Mouse (Mus musculus): ENCODE measurements around the gene Stpg3. TPM values are rescaled to one million over a fixed set of nuclear protein-coding genes. Genes with fewer than 3 reads are reported as not detected.
A peak's percentile ranks its signal among the peaks of the same experiment; 100 is the strongest.

Stpg3 gene
- polyA plus RNA-seq, 1 experiment from 2014 or later, result not detected

DNA sequence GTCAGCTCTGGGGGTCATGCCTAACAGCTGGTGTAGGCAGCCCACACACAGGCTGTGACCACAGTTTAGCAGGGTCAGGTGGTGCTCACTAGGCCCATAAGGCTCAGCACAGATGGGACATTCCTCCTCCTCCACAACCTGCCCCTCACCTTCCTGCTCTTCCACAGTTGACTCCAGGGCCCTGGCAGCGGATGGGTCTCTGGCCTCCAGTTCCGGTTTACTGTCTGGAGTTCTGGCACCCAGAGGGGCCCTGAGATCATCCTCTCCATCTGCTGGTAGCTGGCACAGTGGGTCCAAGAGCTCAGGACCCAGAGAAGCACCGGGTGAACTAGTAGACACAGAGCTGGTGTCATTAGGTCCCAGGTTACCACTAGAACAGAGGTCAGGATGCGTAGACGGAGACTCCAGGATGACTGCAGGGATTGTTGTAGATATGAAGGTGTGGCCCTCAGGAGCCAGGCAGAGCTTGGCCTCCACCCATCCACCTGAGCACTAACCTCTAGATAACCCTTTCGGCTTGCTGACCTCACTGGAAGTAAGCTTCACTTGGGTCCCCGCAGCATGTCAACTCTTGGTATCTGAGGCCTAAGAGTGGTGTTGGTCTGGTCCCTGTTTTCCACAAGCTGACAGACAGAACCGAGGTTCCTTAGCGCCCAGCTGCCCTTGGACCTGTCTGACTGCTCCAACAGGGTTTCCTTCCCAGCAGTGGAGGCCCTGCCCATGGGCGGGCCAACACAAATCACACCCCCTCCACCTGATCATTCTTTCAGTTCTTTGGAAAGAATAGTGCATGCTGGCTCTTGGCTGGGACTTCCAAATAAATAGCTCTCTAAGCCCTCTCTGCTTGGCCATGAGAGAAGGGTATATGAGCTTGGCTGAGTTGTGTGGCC lies 32.0 kb upstream of the Stpg3 start, which contains the start of gene AL732309.1:
Gene AL732309.1, minus strand, starts transcription at position 681 of the 890 bp plus-strand sequence.
- 79% methylated on average over 10 of the region's 10 CpGs for WGBS
- H3K4me1 ChIP-seq, result peaks cover 13% of the 10 kb centered on the region; the same call in 1 of the 2 replicates
- 0 out of 2 replicates have a peak, but pooled peaks cover 19% of the 10 kb centered on the region for H3K27me3 ChIP-seq (replicated peaks)
- peaks cover 31% of the 10 kb centered on the region; the same call in 1 of the 2 replicates for H3K36me3 ChIP-seq
- no peak within 1 kb of the TSS; the same call in 1 of the 2 replicates for H3K27ac ChIP-seq
- H3K4me3 ChIP-seq (replicated peaks), result no peak within 1 kb of the TSS
- no peak within 1 kb of the TSS for H3K4me2 ChIP-seq
- ATAC-seq (ENCODE audit: insufficient read depth, low FRiP score, low read depth), result peak; percentile 63
- H3K9ac ChIP-seq, result no peak within 1 kb of the TSS
- no peaks in the 10 kb centered on the region for H3K9me3 ChIP-seq

DNA sequence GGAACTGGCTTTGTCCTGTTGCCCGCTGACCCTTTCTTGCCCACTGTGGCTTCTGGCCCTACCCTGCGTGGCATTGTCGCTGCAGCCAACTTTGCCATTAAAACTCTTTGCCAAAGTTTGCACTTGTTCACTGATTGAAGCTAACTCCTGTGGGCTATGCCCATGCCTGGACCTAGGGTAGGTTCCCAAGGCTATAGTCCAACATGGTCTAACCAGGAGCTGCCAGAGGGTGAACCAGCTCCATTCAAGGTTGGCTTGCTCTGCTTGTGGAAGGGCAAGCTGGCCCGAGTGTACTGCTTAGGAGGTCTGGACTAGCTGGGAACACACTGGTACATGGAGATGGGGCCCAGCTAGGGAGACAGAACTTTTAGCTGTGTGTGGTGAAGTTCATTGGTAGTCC lies 29.7 kb upstream of the Stpg3 start:
- Histone ChIP-seq H3K27ac (no peak overlapping the region), H3K4me1 (peaks cover 25% of the 10 kb centered on the region), H3K36me3 (0 out of 2 replicates have a peak, but pooled peaks cover 12% of the 10 kb centered on the region), H3K9me3 (no peaks in the 10 kb centered on the region), H3K27me3 (replicated peaks) (0 out of 2 replicates have a peak, but pooled peaks cover 20% of the 10 kb centered on the region), H3K4me3 (replicated peaks) (no peak overlapping the region), H3K4me2 (no peak overlapping the region), H3K9ac (no peak overlapping the region)
- WGBS, result 88% methylated on average over 4 of the region's 4 CpGs
- ATAC-seq (ENCODE audit: insufficient read depth, low FRiP score, low read depth), result no peak

DNA sequence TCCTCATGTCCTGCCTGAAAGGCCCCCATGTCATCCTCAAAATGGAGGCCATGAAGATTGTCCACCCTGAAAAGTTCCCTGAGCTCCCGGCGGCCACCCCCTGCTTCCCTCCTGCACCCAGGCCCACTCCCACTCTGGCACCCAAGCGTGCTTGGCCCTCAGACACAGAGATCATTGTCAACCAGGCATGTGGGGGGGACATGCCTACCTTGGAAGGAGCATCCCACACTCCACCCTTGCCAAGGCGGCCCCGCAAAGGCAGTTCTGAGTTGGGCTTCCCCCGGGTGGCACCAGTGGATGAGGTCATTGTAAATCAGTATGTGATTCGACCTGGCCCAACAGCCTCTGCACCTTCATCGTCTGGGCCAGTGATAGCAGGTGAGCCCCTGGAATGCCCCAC lies 28.9 kb upstream of the Stpg3 start:
- H3K27ac ChIP-seq, result no peak overlapping the region
- H3K4me3 ChIP-seq (replicated peaks), result no peak overlapping the region
- 71% methylated on average over 8 of the region's 8 CpGs for WGBS
- 0 out of 2 replicates have a peak, but pooled peaks cover 20% of the 10 kb centered on the region for H3K27me3 ChIP-seq (replicated peaks)
- no peak for ATAC-seq (ENCODE audit: insufficient read depth, low FRiP score, low read depth)
- H3K4me1 ChIP-seq, result peaks cover 25% of the 10 kb centered on the region
- H3K9ac ChIP-seq, result no peak overlapping the region
- H3K9me3 ChIP-seq, result no peaks in the 10 kb centered on the region
- H3K36me3 ChIP-seq, result 0 out of 2 replicates have a peak, but pooled peaks cover 5% of the 10 kb centered on the region
- H3K4me2 ChIP-seq, result no peak overlapping the region

DNA sequence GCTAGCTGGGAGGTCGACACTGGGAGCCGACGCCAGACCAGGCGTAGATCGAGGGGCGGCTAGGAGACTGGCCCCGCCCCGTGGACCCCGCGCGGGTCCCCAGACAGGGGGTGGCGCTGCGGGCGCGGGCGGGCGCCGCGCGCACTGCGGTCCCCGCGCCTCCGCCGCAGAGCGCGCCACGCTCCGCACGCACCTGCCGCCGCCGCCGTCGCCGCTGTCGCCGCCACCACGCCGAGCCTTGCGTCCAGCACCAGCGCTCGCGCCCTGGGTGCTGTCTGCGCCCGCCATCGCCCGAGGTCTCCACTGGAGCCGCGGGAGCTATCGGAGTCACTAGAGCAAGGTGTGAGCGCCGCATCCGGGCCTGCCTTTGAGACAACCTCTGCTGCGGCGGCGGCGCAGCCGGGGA lies 27.7 kb upstream of the Stpg3 start, which contains the start of the genes Rnf208 and Cysrt1:
Gene Rnf208, plus strand, starts transcription at position 155 of the 406 bp plus-strand sequence.
Gene Cysrt1, minus strand, starts transcription at position 352 of the 406 bp plus-strand sequence.
- no peaks in the 10 kb centered on the region for H3K36me3 ChIP-seq
- H3K9me3 ChIP-seq, result no peaks in the 10 kb centered on the region
- H3K4me3 ChIP-seq (replicated peaks), result peak within 1 kb of the TSS; percentile 52
- H3K27ac ChIP-seq, result peak within 1 kb of the TSS; percentile 60
- under 1% methylated on average over 53 of the region's 59 CpGs for WGBS
- 0 out of 2 replicates have a peak, but pooled peaks cover 20% of the 10 kb centered on the region for H3K27me3 ChIP-seq (replicated peaks)
- H3K4me1 ChIP-seq, result peaks cover 25% of the 10 kb centered on the region
- peak within 1 kb of the TSS; percentile 97 for H3K4me2 ChIP-seq
- no peak for ATAC-seq (ENCODE audit: insufficient read depth, low FRiP score, low read depth)
- peak within 1 kb of the TSS; percentile 44 for H3K9ac ChIP-seq

DNA sequence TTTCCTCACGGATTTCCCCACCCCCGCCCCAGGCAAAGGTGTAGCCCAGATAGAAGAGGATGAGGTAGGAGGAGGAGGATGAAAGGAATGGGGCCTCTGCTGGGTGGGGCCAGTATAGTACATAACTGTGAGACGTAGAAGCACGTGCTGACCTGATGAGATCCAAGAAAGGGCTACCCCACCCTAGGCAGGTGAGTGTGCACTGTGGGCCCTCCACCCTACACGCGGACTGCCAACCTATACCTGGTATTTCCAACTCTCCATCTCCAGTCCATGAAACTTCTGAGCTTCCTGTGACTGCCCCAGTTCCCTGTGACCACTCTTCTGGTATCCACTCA lies 27.0 kb upstream of the Stpg3 start:
- no peaks in the 10 kb centered on the region for H3K36me3 ChIP-seq
- H3K9ac ChIP-seq, result no peak overlapping the region
- peak overlapping the region; percentile 60 for H3K27ac ChIP-seq
- no peaks in the 10 kb centered on the region for H3K9me3 ChIP-seq
- H3K27me3 ChIP-seq (replicated peaks), result 0 out of 2 replicates have a peak, but pooled peaks cover 20% of the 10 kb centered on the region
- H3K4me3 ChIP-seq (replicated peaks), result peak overlapping the region; percentile 52
- peaks cover 25% of the 10 kb centered on the region for H3K4me1 ChIP-seq
- no peak for ATAC-seq (ENCODE audit: insufficient read depth, low FRiP score, low read depth)
- WGBS, result 13% methylated on average over 6 of the region's 6 CpGs
- peak overlapping the region; percentile 97 for H3K4me2 ChIP-seq

DNA sequence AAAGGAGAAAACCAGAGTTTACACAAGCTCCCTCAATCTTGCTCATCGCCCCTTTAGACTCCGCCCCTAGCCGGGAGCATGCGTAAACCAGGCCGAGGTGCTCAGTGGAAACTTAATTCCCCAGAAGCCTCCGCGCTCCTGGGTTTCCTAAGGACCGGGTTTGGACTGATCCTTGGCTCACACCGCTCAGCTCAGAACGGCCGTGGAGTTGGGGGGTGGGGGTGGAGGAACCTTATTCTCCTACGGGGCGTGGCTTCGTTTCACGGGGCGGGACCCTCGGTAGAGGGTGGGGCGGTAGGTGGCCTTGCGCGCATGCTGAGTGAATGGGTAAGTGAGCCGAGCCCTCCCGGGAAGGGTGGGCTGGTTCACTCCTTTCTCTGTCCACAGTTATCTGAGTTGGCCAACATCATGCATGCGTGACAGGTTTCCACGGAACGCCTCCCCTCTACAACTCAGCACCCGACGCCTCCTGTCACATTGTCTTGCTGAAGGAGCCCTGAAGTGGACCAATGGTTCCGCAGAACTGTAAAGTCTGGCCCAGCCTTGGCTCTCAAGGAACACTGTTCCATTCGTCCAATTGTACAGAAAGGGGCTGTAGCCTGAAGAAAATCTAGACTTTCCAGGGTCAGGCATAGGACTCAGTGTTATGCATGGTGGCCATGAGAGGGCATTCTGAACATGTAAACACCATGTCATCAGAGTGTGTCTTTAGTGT lies 26.4 kb upstream of the Stpg3 start:
- Histone ChIP-seq H3K9ac (no peak overlapping the region), H3K27me3 (replicated peaks) (0 out of 2 replicates have a peak, but pooled peaks cover 20% of the 10 kb centered on the region), H3K27ac (peak overlapping the region; percentile 60), H3K9me3 (no peaks in the 10 kb centered on the region), H3K36me3 (no peaks in the 10 kb centered on the region), H3K4me1 (peaks cover 25% of the 10 kb centered on the region), H3K4me2 (peak overlapping the region; percentile 97), H3K4me3 (replicated peaks) (peak overlapping the region; percentile 52)
- WGBS, result 2% methylated on average over 29 of the region's 29 CpGs
- peak; percentile 67 for ATAC-seq (ENCODE audit: insufficient read depth, low FRiP score, low read depth)

DNA sequence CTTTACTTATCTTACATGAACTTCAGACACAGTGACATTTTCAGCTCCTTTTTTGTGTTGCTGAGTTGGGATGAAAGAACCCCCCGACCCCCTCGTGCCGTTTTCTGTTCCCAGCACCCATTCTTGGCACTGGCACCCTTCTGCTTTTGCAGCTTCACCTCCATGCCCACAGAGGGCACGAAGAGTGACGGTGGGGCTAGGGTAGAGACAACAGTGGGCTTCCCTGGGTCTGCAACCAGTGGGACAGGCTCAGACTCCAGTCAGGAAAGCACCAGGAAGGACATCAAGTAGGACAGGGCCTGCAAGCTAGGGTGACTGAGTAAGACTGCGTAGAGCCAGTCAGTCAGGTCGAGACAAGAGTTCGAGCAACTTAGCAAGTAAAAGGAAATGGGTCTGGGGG lies 25.9 kb upstream of the Stpg3 start:
- Histone ChIP-seq H3K9ac (no peak overlapping the region), H3K4me3 (replicated peaks) (peak overlapping the region; percentile 52), H3K4me2 (peak overlapping the region; percentile 97), H3K27me3 (replicated peaks) (0 out of 2 replicates have a peak, but pooled peaks cover 20% of the 10 kb centered on the region), H3K4me1 (peaks cover 25% of the 10 kb centered on the region), H3K27ac (peak overlapping the region; percentile 60; the same call in 1 of the 2 replicates), H3K9me3 (no peaks in the 10 kb centered on the region), H3K36me3 (no peaks in the 10 kb centered on the region)
- no peak for ATAC-seq (ENCODE audit: insufficient read depth, low FRiP score, low read depth)
- WGBS, result 47% methylated on average over 8 of the region's 8 CpGs

DNA sequence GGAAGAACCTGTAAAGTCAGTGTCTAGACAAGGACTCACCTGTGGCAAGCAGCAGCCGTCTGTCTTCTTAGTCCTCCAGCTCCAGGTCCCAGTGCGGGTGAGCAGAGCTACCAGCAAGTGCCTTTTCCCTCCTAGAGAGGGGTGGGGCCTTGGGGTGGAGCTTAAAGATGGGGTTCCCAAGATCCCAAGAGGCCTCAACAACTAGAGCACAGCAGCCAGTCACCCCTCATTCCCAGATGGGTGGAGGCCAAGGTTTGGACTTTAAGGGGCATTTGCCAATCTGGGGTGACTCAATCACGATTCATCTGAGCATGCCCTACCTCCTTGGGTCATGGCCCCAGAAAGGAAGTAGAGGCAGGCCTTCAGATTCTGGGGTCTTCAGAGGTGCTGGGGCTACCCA lies 25.3 kb upstream of the Stpg3 start:
- no peak overlapping the region for H3K27ac ChIP-seq
- no peaks in the 10 kb centered on the region for H3K36me3 ChIP-seq
- no peak overlapping the region for H3K4me2 ChIP-seq
- no peak overlapping the region for H3K4me3 ChIP-seq (replicated peaks)
- ATAC-seq (ENCODE audit: insufficient read depth, low FRiP score, low read depth), result no peak
- peaks cover 25% of the 10 kb centered on the region for H3K4me1 ChIP-seq
- no peak overlapping the region for H3K9ac ChIP-seq
- WGBS, result 82% methylated on average over 3 of the region's 3 CpGs
- 0 out of 2 replicates have a peak, but pooled peaks cover 20% of the 10 kb centered on the region for H3K27me3 ChIP-seq (replicated peaks)
- no peaks in the 10 kb centered on the region for H3K9me3 ChIP-seq

DNA sequence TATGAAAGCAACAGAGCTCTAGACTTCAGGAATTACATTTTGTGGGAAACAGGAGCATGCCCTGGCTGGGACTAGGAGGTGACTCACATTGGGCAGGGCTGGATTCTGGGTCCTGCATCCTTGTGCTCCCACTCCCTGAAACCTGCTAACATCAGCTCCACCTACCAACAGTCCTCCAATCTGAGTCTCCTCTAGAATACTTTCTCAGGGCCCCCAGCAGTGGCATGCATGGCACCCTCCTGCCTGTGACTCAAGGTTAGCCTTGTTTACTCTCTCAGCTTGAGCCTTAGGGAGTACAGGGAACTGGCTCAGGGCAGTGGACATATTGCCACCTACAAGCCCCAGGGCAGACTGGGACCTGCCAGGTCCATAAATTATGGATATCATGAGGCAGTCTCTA lies 23.7 kb upstream of the Stpg3 start:
- Histone ChIP-seq H3K4me2 (no peak overlapping the region), H3K9me3 (no peaks in the 10 kb centered on the region), H3K4me3 (replicated peaks) (no peak overlapping the region), H3K36me3 (no peaks in the 10 kb centered on the region), H3K27me3 (replicated peaks) (0 out of 2 replicates have a peak, but pooled peaks cover 17% of the 10 kb centered on the region), H3K27ac (peak overlapping the region; percentile 51), H3K4me1 (peaks cover 25% of the 10 kb centered on the region), H3K9ac (no peak overlapping the region)
- no peak for ATAC-seq (ENCODE audit: insufficient read depth, low FRiP score, low read depth)

DNA sequence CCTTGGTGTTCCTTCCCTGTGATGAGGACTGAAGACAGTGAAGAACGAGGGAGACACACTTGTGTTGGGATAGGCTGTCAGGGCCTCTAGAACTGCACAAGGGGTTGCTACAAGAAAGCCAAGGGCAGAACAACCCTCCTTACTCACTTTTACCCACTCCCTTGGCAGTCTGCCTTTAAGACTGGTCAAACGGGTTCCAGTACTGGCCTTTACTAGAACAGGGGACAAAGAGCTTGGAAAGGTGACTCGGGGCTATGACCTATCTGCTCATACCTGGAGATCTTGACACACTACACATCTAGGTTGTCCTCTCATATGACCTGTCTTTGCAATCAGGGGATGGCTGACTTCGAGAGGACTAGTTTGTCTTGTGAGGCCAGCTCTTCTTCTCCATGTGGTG lies 23.1 kb upstream of the Stpg3 start:
- ATAC-seq (ENCODE audit: insufficient read depth, low FRiP score, low read depth), result no peak
- H3K36me3 ChIP-seq, result no peaks in the 10 kb centered on the region
- peak overlapping the region; percentile 51 for H3K27ac ChIP-seq
- no peak overlapping the region for H3K9ac ChIP-seq
- H3K27me3 ChIP-seq (replicated peaks), result 0 out of 2 replicates have a peak, but pooled peaks cover 11% of the 10 kb centered on the region
- WGBS, result 56% methylated on average over 4 of the region's 4 CpGs
- peaks cover 21% of the 10 kb centered on the region for H3K4me1 ChIP-seq
- no peak overlapping the region for H3K4me2 ChIP-seq
- no peaks in the 10 kb centered on the region for H3K9me3 ChIP-seq
- no peak overlapping the region for H3K4me3 ChIP-seq (replicated peaks)

DNA sequence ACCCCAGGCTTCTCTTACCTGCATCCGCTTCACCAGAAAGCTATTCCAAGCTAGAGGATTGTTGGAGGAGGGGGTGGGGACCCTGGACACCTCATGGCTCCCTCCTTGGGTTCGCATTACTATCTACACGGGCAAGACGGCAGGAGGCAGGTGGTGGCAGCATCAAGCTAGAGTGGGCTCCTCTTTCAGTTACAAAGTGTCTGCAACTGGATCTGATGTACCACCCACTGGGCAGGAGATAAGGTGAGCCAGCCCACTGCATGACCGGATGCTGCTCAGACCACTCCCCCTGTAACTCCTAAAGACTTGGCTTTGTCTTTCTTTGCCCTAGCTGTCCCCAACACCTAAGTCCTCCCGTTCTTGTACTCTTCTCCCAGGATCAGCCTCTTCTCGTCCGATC lies 22.2 kb upstream of the Stpg3 start, which contains the start of gene Rnf224:
Gene Rnf224, minus strand, starts transcription at position 174 of the 400 bp plus-strand sequence.
- no peak within 1 kb of the TSS for H3K4me2 ChIP-seq
- 33% methylated on average over 8 of the region's 8 CpGs for WGBS
- ATAC-seq (ENCODE audit: insufficient read depth, low FRiP score, low read depth), result no peak
- peaks cover 13% of the 10 kb centered on the region for H3K4me1 ChIP-seq
- peak within 1 kb of the TSS; percentile 51 for H3K27ac ChIP-seq
- no peak within 1 kb of the TSS for H3K4me3 ChIP-seq (replicated peaks)
- H3K9me3 ChIP-seq, result no peaks in the 10 kb centered on the region
- H3K9ac ChIP-seq, result no peak within 1 kb of the TSS
- H3K36me3 ChIP-seq, result no peaks in the 10 kb centered on the region
- H3K27me3 ChIP-seq (replicated peaks), result 0 out of 2 replicates have a peak, but pooled peaks cover 3% of the 10 kb centered on the region
